Mouse (Mus musculus) lung, postnatal 0 days (tissue): Measurements from ENCODE around the gene Ptprg.

Experiments
- CTCF ChIP-seq: IDR thresholded peaks from 2 replicates; pipeline ENCODE4 v1.5.1; 2016; ENCODE audit warnings: antibody characterized with exemption, mild to moderate bottlenecking
- EP300 ChIP-seq: IDR thresholded peaks from 2 replicates; pipeline ENCODE4 v1.6.1; 2016; ENCODE audit warnings: antibody characterized with exemption, mild to moderate bottlenecking, control low read depth

GRCm38 (mm10) chr14:12203081-12203480 is 649.7 kb downstream of the Ptprg start:
- TF ChIP-seq EP300: no peak
- no peak for TF ChIP-seq CTCF
